Mouse (Mus musculus): ENCODE data around the gene Fam83d. TPM values are rescaled to one million over a fixed set of nuclear protein-coding genes. Genes with fewer than 3 reads are reported as not detected.

Fam83d gene
- polyA plus RNA-seq, 1 experiment from 2014 or later: 15.7 TPM

DNA sequence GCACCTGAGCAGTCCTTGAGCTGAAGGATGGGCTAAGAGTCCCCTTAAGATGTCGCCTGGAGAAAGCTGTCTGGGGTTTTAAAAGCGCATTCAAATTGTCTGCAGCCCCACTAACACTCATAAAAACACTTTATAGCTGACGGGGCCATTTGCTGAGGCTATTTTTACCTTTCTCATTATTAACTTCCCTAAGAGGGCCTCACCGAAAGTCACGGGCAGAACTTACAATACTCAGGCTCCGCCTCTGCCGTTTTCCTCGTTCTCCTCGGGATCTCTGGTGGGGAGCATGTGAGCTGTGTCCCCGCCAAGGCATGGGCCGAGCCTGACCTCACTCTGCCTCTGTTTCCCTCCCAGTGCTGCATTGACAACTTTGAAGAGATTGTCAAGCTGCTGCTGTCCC is 21.7 kb upstream of the Fam83d start:
- Histone ChIP-seq H3K4me1 (replicated peaks) (no peaks in the 10 kb centered on the region), H3K27ac (replicated peaks) (no peak overlapping the region), H3K9ac (no peak overlapping the region), H3K9me3 (replicated peaks) (no peaks in the 10 kb centered on the region), H3K27me3 (no peaks in the 10 kb centered on the region), H3K36me3 (replicated peaks) (no peaks in the 10 kb centered on the region), H3K4me3 (replicated peaks) (no peak overlapping the region), H3K4me2 (no peak overlapping the region)
- ATAC-seq (ENCODE audit: insufficient read depth): no peak
- WGBS (ENCODE audit: insufficient replicate concordance): 45% methylated on average over 11 of the region's 11 CpGs

GRCm38 (mm10) chr2:158749366-158749765 is 18.5 kb upstream of the Fam83d start:
- Histone ChIP-seq H3K9me3 (replicated peaks) (no peaks in the 10 kb centered on the region), H3K4me2 (no peak overlapping the region), H3K27me3 (no peaks in the 10 kb centered on the region), H3K4me1 (replicated peaks) (no peaks in the 10 kb centered on the region), H3K36me3 (replicated peaks) (no peaks in the 10 kb centered on the region), H3K9ac (no peak overlapping the region), H3K27ac (replicated peaks) (no peak overlapping the region), H3K4me3 (replicated peaks) (no peak overlapping the region)
- no peak for ATAC-seq (ENCODE audit: insufficient read depth)
- WGBS (ENCODE audit: insufficient replicate concordance): 81% methylated on average over 9 of the region's 9 CpGs

DNA sequence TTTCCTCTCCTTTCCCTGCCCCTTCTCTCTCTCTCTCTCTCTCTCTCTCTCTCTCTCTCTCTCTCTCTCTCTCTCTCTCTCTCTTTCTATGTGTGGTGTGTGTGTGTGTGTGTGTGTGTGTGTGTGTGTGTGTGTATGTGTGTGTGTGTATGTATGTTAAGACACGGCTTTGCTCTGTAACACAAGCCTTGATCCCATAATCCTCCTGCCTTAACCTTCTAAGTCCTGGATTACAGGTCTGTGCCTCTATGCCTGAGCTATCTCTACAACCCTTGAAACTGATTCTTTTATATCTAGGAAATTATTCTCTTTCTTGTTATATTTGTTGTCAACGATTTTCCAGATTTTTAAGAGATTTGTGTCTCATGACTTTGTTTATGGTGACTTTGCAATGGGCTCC is 7.7 kb upstream of the Fam83d start:
- Histone ChIP-seq H3K36me3 (replicated peaks) (no peaks in the 10 kb centered on the region), H3K4me3 (replicated peaks) (no peak overlapping the region), H3K27ac (replicated peaks) (no peak overlapping the region), H3K9ac (no peak overlapping the region), H3K4me2 (no peak overlapping the region), H3K9me3 (replicated peaks) (no peaks in the 10 kb centered on the region), H3K27me3 (peaks cover 3% of the 10 kb centered on the region; the same call in 1 of the 2 replicates), H3K4me1 (replicated peaks) (no peaks in the 10 kb centered on the region; the same call in 1 of the 2 replicates)
- WGBS (ENCODE audit: insufficient replicate concordance): 59% methylated on average over 2 of the region's 2 CpGs
- no peak for ATAC-seq (ENCODE audit: insufficient read depth)

DNA sequence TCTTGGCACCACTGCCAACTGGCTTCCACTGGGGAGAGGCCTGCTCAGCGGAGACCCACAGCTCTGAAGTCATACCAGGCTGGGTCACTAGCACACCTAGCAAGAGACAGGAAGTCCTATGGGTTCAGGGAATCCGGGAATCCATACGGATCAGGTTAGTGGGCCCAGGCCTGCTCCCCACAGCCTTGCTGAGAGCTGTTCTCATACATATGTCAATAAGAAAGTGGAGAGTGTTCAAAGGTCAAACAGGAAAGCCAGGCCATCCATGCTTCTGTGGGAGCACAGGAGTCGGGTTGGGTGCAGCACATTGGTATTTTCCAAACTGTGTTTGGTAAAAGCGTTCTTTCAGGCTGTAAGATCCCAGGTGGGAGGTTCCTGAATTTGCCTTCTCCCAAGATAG is 5.6 kb upstream of the Fam83d start:
- Histone ChIP-seq H3K9me3 (replicated peaks) (no peaks in the 10 kb centered on the region), H3K4me3 (replicated peaks) (no peak overlapping the region), H3K9ac (no peak overlapping the region), H3K4me2 (no peak overlapping the region), H3K27me3 (peaks cover 3% of the 10 kb centered on the region; the same call in 1 of the 2 replicates), H3K4me1 (replicated peaks) (peaks cover 3% of the 10 kb centered on the region), H3K27ac (replicated peaks) (no peak overlapping the region), H3K36me3 (replicated peaks) (no peaks in the 10 kb centered on the region)
- 64% methylated on average over 5 of the region's 5 CpGs for WGBS (ENCODE audit: insufficient replicate concordance)
- no peak for ATAC-seq (ENCODE audit: insufficient read depth)

- H3K4me1 ChIP-seq (replicated peaks): peaks cover 40% of the 10 kb centered on the region
- ATAC-seq (ENCODE audit: insufficient read depth): peak; percentile 55
- H3K27me3 ChIP-seq: peaks cover 3% of the 10 kb centered on the region; the same call in 1 of the 2 replicates
- H3K4me2 ChIP-seq: peak overlapping the region; percentile 90
- H3K9ac ChIP-seq: peak overlapping the region; percentile 88
- H3K4me3 ChIP-seq (replicated peaks): peak overlapping the region; percentile 86
- H3K9me3 ChIP-seq (replicated peaks): no peaks in the 10 kb centered on the region
- WGBS (ENCODE audit: insufficient replicate concordance): under 1% methylated on average over 37 of the region's 37 CpGs
- H3K27ac ChIP-seq (replicated peaks): peak overlapping the region; percentile 92
- H3K36me3 ChIP-seq (replicated peaks): peaks cover 27% of the 10 kb centered on the region
These were observed 457 bp downstream of the Fam83d start for GRCm38 (mm10) chr2:158768350-158768749.

DNA sequence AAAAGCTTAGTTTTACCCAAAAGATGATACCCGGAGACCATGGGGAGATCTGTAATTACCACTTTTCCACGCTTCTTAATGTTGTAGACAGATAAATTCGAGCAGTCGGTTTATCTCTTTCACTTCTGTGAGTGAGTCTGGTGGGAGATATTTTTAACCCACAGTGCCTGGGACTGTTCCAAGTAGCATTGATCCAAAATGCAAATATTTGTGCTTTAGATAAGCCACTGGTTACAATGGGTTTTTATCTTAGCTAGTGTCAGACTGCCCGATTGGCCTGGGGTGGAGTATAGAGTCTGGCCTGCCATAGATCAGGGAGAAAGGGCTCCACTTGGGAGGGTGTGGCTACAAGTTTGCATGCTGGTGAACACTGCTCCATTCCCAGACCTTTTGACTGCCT is 878 bp downstream of the Fam83d start:
- Histone ChIP-seq H3K9me3 (replicated peaks) (no peaks in the 10 kb centered on the region), H3K36me3 (replicated peaks) (peaks cover 31% of the 10 kb centered on the region), H3K4me2 (peak overlapping the region; percentile 90), H3K9ac (peak overlapping the region; percentile 88), H3K4me3 (replicated peaks) (peak overlapping the region; percentile 86), H3K27me3 (peaks cover 2% of the 10 kb centered on the region; the same call in 1 of the 2 replicates), H3K27ac (replicated peaks) (peak overlapping the region; percentile 92), H3K4me1 (replicated peaks) (peaks cover 40% of the 10 kb centered on the region)
- ATAC-seq (ENCODE audit: insufficient read depth): peak; percentile 67
- WGBS (ENCODE audit: insufficient replicate concordance): 2% methylated on average over 5 of the region's 5 CpGs

GRCm38 (mm10) chr2:158770126-158770757 is 2.3 kb downstream of the Fam83d start:
- ATAC-seq (ENCODE audit: insufficient read depth): no peak
- Histone ChIP-seq H3K27ac (replicated peaks) (no peak overlapping the region), H3K4me3 (replicated peaks) (peak overlapping the region; percentile 86), H3K9ac (peak overlapping the region; percentile 88), H3K9me3 (replicated peaks) (no peaks in the 10 kb centered on the region), H3K4me2 (peak overlapping the region; percentile 90), H3K27me3 (no peaks in the 10 kb centered on the region), H3K4me1 (replicated peaks) (peaks cover 48% of the 10 kb centered on the region), H3K36me3 (replicated peaks) (peaks cover 44% of the 10 kb centered on the region)
- WGBS (ENCODE audit: insufficient replicate concordance): 64% methylated on average over 13 of the region's 13 CpGs

- Histone ChIP-seq H3K27ac (replicated peaks) (0 out of 2 replicates have a peak overlapping the region, but pooled peaks have one; percentile 20), H3K9me3 (replicated peaks) (no peaks in the 10 kb centered on the region), H3K4me3 (replicated peaks) (peak overlapping the region; percentile 86), H3K27me3 (no peaks in the 10 kb centered on the region), H3K36me3 (replicated peaks) (peaks cover 48% of the 10 kb centered on the region), H3K9ac (peak overlapping the region; percentile 88; the same call in 1 of the 2 replicates), H3K4me2 (peak overlapping the region; percentile 90), H3K4me1 (replicated peaks) (peaks cover 52% of the 10 kb centered on the region)
- WGBS (ENCODE audit: insufficient replicate concordance): 70% methylated on average over 11 of the region's 11 CpGs
- no peak for ATAC-seq (ENCODE audit: insufficient read depth)
These were observed 3.3 kb downstream of the Fam83d start for GRCm38 (mm10) chr2:158771066-158771763.

DNA sequence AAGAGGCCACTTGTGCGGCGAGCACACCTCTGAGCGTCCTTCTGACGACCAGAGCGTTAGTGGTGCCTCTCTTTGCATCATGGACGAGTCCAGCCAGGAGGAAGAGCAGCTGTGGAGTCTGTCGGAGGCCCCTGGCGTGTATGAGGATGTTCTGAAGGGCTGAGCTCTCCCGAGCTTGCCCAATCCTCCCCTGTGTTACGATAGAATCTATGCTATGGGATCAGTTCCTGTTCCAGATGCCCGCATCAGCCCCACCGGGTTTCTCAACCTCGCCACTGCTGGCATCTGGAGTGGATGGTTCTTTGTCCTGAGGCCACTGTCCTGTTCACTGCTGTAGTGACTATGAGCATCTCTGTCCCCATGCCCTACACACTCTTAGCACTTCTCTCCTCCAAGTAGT is 4.9 kb downstream of the Fam83d start:
- H3K4me2 ChIP-seq: no peak overlapping the region
- H3K4me3 ChIP-seq (replicated peaks): no peak overlapping the region
- H3K36me3 ChIP-seq (replicated peaks): peaks cover 54% of the 10 kb centered on the region
- H3K9me3 ChIP-seq (replicated peaks): no peaks in the 10 kb centered on the region
- WGBS (ENCODE audit: insufficient replicate concordance): 78% methylated on average over 13 of the region's 13 CpGs
- no peak for ATAC-seq (ENCODE audit: insufficient read depth)
- H3K4me1 ChIP-seq (replicated peaks): peaks cover 61% of the 10 kb centered on the region
- H3K9ac ChIP-seq: no peak overlapping the region
- no peak overlapping the region for H3K27ac ChIP-seq (replicated peaks)
- no peaks in the 10 kb centered on the region for H3K27me3 ChIP-seq

DNA sequence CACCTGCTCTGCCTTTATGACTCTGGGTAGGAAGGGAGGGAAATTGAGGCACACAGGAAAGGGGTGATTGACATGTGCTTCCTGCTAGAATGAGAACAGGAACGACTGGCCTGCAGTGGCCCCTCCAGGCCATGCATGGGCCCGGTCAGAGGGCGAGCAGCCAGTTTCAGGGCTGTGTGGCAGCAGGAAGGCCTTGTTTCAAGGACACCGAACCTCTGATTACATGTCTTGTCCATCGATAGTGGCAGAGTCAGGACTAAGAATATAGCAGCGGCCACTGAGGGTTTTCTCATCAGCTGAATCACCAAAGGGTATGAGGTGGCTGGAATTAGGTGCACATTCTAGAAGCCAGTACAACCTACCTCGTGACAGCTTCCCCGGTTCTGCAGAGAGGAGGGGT is 7.0 kb downstream of the Fam83d start:
- Histone ChIP-seq H3K4me2 (no peak overlapping the region), H3K4me3 (replicated peaks) (no peak overlapping the region), H3K27me3 (no peaks in the 10 kb centered on the region), H3K36me3 (replicated peaks) (peaks cover 68% of the 10 kb centered on the region), H3K4me1 (replicated peaks) (peaks cover 54% of the 10 kb centered on the region), H3K27ac (replicated peaks) (no peak overlapping the region), H3K9ac (no peak overlapping the region), H3K9me3 (replicated peaks) (no peaks in the 10 kb centered on the region)
- no peak for ATAC-seq (ENCODE audit: insufficient read depth)
- WGBS (ENCODE audit: insufficient replicate concordance): 40% methylated on average over 8 of the region's 8 CpGs

DNA sequence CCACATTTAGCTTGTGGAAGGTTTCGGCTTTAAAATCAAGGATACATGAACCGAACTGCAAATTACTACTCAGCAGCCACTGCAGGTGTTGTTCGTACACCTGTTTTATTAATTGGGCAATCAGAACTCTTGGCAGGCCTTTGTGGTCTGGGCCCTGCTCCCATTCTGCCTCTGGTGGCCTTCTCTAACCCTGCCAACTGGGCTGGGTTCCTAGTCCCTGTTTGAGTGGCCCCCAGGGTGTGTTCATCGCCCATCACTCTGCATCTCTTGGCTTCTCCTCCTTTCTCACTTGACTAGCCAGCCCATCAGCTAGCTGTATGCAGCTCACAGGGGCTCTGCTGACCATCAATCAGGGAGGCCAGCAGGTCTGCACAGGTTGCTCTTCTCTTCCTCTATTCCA is 8.8 kb downstream of the Fam83d start:
- peaks cover 74% of the 10 kb centered on the region for H3K36me3 ChIP-seq (replicated peaks)
- peaks cover 35% of the 10 kb centered on the region for H3K4me1 ChIP-seq (replicated peaks)
- 89% methylated on average over 4 of the region's 4 CpGs for WGBS (ENCODE audit: insufficient replicate concordance)
- H3K9me3 ChIP-seq (replicated peaks): no peaks in the 10 kb centered on the region
- H3K27ac ChIP-seq (replicated peaks): no peak overlapping the region
- no peak overlapping the region for H3K4me3 ChIP-seq (replicated peaks)
- H3K27me3 ChIP-seq: no peaks in the 10 kb centered on the region
- H3K4me2 ChIP-seq: no peak overlapping the region
- H3K9ac ChIP-seq: no peak overlapping the region
- no peak for ATAC-seq (ENCODE audit: insufficient read depth)

Measured in liver, embryonic 15.5 days (tissue).